Mouse (Mus musculus): ENCODE data around the gene Olfr478. TPM values are rescaled to one million over a fixed set of nuclear protein-coding genes. Genes with fewer than 3 reads are reported as not detected.
"Not testable (repeated sequence)": the region's sequence is repeated elsewhere in the genome, so short reads cannot be mapped to it uniquely, and the experiment has no call there.

Olfr478 gene
- polyA plus RNA-seq (2012; rRNA removed) (not detected in 2 replicates), polyA plus RNA-seq (2014; fragmentation: Nextera tagmentation; extraction: Ambion mirVana) (not detected in 2 replicates)

- Histone ChIP-seq H3K36me3 (replicated peaks; ENCODE audit: control insufficient read depth, insufficient read depth, low read depth) (no peaks in the 10 kb centered on the region), H3K9me3 (ENCODE audit: control insufficient read depth, low read length) (no peaks in the 10 kb centered on the region), H3K27me3 (ENCODE audit: control insufficient read depth, insufficient read depth, low read length) (no peaks in the 10 kb centered on the region), H3K4me2 (ENCODE audit: low read depth) (no peak within 1 kb of the TSS), H3K4me3 (ENCODE audit: insufficient read depth in 1 of 2, low read depth in 2 of 2, low read length in 2 of 2) (no peak within 1 kb of the TSS), H3K27ac (no peak within 1 kb of the TSS), H3K4me1 (replicated peaks; ENCODE audit: control insufficient read depth in 2 of 2, insufficient read depth in 2 of 2, low read length in 1 of 2) (no peaks in the 10 kb centered on the region), H3K9ac (replicated peaks) (no peak within 1 kb of the TSS)
- DNase-seq (ENCODE audit: low read depth in 3 of 3, low spot score in 3 of 3) (no peak), ATAC-seq (ENCODE audit: insufficient read depth) (no peak)
- 52% methylated on average over 3 of the region's 3 CpGs for WGBS (ENCODE audit: insufficient replicate concordance)
- no peak for TF ChIP-seq EP300 (IDR thresholded peaks at IDR 0.05; ENCODE audit: low read depth)
- TF ChIP-seq CTCF (IDR thresholded peaks at IDR 0.05; ENCODE audit: low read depth): no peak
Measured at GRCm38 (mm10) chr7:108033889-108034288, at the start of gene Olfr478. TSS of gene Olfr478 (minus strand) at chr7:108033989.

DNA sequence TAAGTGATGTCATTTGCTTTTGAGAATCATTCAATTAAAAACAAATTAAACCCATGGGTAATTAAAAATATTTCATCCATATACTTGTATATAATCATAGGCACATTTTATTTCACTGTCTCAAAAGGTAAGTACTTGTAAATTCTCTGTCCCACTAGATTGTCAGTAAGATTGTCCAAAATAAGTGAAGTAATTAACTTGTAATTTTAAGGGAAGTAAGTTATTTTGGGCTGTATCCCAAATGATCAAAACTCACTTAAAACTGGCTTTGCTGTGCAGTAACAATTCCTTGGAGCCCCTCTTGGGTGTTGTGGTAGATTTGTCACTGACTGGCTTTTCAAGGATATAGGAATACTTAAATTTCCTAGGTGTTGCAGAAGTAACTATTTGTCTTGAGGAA is 45.8 kb upstream of the Olfr478 start, which contains the start of gene Olfr481:
Gene Olfr481, plus strand, starts transcription at position 301 of the 400 bp plus-strand sequence.
- Histone ChIP-seq H3K4me1 (replicated peaks; ENCODE audit: control insufficient read depth in 2 of 2, insufficient read depth in 2 of 2, low read length in 1 of 2) (no peaks in the 10 kb centered on the region), H3K9me3 (ENCODE audit: control insufficient read depth, low read length) (no peaks in the 10 kb centered on the region), H3K4me2 (ENCODE audit: low read depth) (no peak within 1 kb of the TSS), H3K4me3 (ENCODE audit: insufficient read depth in 1 of 2, low read depth in 2 of 2, low read length in 2 of 2) (no peak within 1 kb of the TSS), H3K27ac (no peak within 1 kb of the TSS), H3K9ac (replicated peaks) (no peak within 1 kb of the TSS), H3K36me3 (replicated peaks; ENCODE audit: control insufficient read depth, insufficient read depth, low read depth) (no peaks in the 10 kb centered on the region), H3K27me3 (ENCODE audit: control insufficient read depth, insufficient read depth, low read length) (no peaks in the 10 kb centered on the region)
- no peak for TF ChIP-seq CTCF (IDR thresholded peaks at IDR 0.05; ENCODE audit: low read depth)
- no peak for TF ChIP-seq EP300 (IDR thresholded peaks at IDR 0.05; ENCODE audit: low read depth)
- DNase-seq (ENCODE audit: low read depth in 3 of 3, low spot score in 3 of 3) (no peak), ATAC-seq (ENCODE audit: insufficient read depth) (no peak)

GRCm38 (mm10) chr7:108067246-108067645 is 33.5 kb upstream of the Olfr478 start, which contains the start of gene Olfr480:
TSS of gene Olfr480 (minus strand) at chr7:108067346.
- DNase-seq (ENCODE audit: low read depth in 3 of 3, low spot score in 3 of 3): no peak
- Histone ChIP-seq H3K4me2 (ENCODE audit: low read depth) (no peak within 1 kb of the TSS), H3K27ac (no peak within 1 kb of the TSS), H3K4me3 (ENCODE audit: insufficient read depth in 1 of 2, low read depth in 2 of 2, low read length in 2 of 2) (no peak within 1 kb of the TSS), H3K9ac (replicated peaks) (no peak within 1 kb of the TSS), H3K4me1 (replicated peaks; ENCODE audit: control insufficient read depth in 2 of 2, insufficient read depth in 2 of 2, low read length in 1 of 2) (no peaks in the 10 kb centered on the region), H3K9me3 (ENCODE audit: control insufficient read depth, low read length) (no peaks in the 10 kb centered on the region), H3K27me3 (ENCODE audit: control insufficient read depth, insufficient read depth, low read length) (no peaks in the 10 kb centered on the region), H3K36me3 (replicated peaks; ENCODE audit: control insufficient read depth, insufficient read depth, low read depth) (no peaks in the 10 kb centered on the region)
- TF ChIP-seq EP300 (IDR thresholded peaks at IDR 0.05; ENCODE audit: low read depth) (no peak), CTCF (IDR thresholded peaks at IDR 0.05; ENCODE audit: low read depth) (no peak)
- WGBS (ENCODE audit: insufficient replicate concordance): 70% methylated on average over 1 of the region's 1 CpGs
- ATAC-seq (ENCODE audit: insufficient read depth): no peak

GRCm38 (mm10) chr7:108050393-108050792 is 16.6 kb upstream of the Olfr478 start, which contains the start of gene Olfr479:
TSS of gene Olfr479 (plus strand) at chr7:108050693.
- DNase-seq (ENCODE audit: low read depth in 3 of 3, low spot score in 3 of 3): no peak
- no peaks in the 10 kb centered on the region for H3K4me1 ChIP-seq (replicated peaks; ENCODE audit: control insufficient read depth in 2 of 2, insufficient read depth in 2 of 2, low read length in 1 of 2)

DNA sequence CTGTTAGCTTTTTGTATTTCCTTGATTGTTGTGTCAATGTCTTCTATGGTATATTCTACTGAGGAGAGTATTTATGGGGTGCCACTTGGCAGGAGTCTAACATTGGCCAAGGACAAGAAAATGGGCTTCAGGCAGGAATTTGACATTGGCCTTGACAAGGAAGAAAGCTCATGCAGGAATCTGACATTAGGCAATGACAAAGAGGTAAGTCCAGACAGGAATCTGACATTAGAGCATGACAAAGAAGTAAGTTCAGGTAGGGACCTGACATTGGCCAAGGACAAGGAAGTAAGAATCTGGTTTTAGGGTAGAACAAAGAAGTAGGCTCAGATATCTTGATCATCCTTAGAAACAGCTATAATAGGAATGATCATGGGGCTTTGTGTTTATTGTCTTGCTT is 19.5 kb downstream of the Olfr478 start:
- DNase-seq (ENCODE audit: low read depth in 3 of 3, low spot score in 3 of 3); H3K4me3 ChIP-seq (ENCODE audit: insufficient read depth in 1 of 2, low read depth in 2 of 2, low read length in 2 of 2); ATAC-seq (ENCODE audit: insufficient read depth); H3K9ac ChIP-seq (replicated peaks); H3K4me1 ChIP-seq (replicated peaks; ENCODE audit: control insufficient read depth in 2 of 2, insufficient read depth in 2 of 2, low read length in 1 of 2); H3K27ac ChIP-seq; H3K27me3 ChIP-seq (ENCODE audit: control insufficient read depth, insufficient read depth, low read length); H3K9me3 ChIP-seq (ENCODE audit: control insufficient read depth, low read length); H3K36me3 ChIP-seq (replicated peaks; ENCODE audit: control insufficient read depth, insufficient read depth, low read depth); H3K4me2 ChIP-seq (ENCODE audit: low read depth): not testable (repeated sequence)

More at GRCm38 (mm10) chr7:108050393-108050792, 16.6 kb upstream of the Olfr478 start, which contains the start of gene Olfr479:
- H3K4me2 ChIP-seq (ENCODE audit: low read depth): no peak within 1 kb of the TSS
- H3K9me3 ChIP-seq (ENCODE audit: control insufficient read depth, low read length): no peaks in the 10 kb centered on the region
- TF ChIP-seq EP300 (IDR thresholded peaks at IDR 0.05; ENCODE audit: low read depth) (no peak), CTCF (IDR thresholded peaks at IDR 0.05; ENCODE audit: low read depth) (no peak)
- no peak within 1 kb of the TSS for H3K9ac ChIP-seq (replicated peaks)
- no peak within 1 kb of the TSS for H3K4me3 ChIP-seq (ENCODE audit: insufficient read depth in 1 of 2, low read depth in 2 of 2, low read length in 2 of 2)
- no peak for ATAC-seq (ENCODE audit: insufficient read depth)
- no peaks in the 10 kb centered on the region for H3K36me3 ChIP-seq (replicated peaks; ENCODE audit: control insufficient read depth, insufficient read depth, low read depth)
- no peaks in the 10 kb centered on the region for H3K27me3 ChIP-seq (ENCODE audit: control insufficient read depth, insufficient read depth, low read length)
- 63% methylated on average over 2 of the region's 2 CpGs for WGBS (ENCODE audit: insufficient replicate concordance)
- H3K27ac ChIP-seq: no peak within 1 kb of the TSS

All from liver, embryonic 14.5 days (tissue).